Mouse (Mus musculus): ENCODE results near the gene Zc2hc1c.
"Not testable (repeated sequence)": the region's sequence is repeated elsewhere in the genome, so short reads cannot be mapped to it uniquely, and the experiment has no call there.

The Zc2hc1c gene

DNA sequence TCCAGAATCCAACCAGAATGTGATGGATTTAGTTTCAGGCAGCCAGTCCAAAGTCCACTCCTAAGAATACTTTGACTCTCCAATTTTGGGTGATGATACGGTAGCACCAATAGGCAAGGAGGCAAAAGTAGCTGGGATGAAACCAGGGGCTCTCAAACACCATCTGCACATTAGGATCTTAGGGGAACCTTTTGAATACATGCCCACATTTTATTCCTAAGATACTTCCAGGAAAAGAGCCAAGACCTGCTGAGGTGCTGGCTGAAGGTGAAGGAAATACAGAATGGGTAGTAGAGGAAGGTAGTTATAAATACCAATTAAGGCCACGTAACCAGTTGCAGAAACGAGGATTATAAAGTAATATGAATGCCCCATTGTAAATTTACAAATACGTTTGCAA, 6.6 kb upstream of the Zc2hc1c start:
- in situ Hi-C loops (cut with MboI; ENCODE audit: low sequenced_read_pairs): not testable (repeated sequence)

DNA sequence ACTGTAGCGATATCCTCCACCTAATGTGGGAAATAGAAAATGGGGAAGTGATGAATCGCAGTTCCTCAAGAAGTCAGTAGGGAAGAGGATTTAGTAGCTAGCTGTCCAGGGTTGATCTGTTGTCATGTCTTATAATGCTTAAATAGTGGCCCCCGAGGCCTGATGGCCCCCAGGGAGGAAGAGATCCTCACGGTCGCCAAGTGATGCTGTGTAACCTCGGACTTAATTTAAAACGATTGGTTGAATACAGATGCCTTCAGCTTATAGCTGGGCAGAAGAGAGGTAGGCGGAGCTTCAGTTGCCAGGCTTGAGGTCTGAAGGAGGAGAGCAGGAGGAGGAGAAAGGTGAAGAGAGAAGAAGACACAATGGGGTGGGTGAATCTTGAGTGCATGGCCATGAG, 4.1 kb upstream of the Zc2hc1c start:
- in situ Hi-C loops (cut with MboI; ENCODE audit: low sequenced_read_pairs): no loop called here

DNA sequence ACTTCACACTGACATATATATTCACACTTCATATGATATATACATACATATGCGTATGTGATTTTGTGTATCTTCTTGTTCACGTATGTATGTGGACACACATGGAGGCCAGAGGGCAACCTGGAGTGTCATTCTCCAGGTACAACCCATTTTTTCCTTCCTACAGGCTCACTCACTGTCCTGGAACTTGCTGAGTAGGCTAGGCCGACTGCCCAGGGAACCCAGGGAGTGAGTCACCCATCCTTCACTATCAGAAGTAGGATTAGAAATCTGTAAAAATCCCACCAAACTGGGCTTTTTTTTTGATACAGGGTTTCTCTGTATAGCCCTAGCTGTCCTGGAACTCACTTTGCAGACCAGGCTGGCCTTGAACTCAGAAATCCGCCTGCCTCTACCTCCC, 3.4 kb upstream of the Zc2hc1c start:
- in situ Hi-C loops (cut with MboI; ENCODE audit: low sequenced_read_pairs): no loop called here

DNA sequence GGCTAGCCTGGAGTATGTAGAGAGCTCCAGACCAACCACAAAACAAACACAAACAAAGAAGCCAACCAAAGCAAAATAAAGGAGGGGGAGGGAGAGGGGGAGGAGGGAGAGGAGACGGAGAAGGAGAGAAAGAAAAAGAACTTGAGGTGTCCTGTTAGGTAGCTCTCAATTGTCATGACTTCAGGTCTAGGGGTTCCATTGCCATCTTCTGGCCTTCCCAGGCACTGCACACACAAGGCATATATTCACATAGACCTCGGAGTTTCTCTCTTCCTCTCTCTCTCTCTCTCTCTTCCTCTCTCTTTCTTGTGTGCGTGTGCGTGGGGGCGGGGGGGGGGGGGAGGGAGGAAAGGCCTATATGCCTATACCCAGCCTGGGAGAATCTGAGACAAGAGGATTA, 1.4 kb upstream of the Zc2hc1c start:
- in situ Hi-C loops (cut with MboI; ENCODE audit: low sequenced_read_pairs): no loop called here

DNA sequence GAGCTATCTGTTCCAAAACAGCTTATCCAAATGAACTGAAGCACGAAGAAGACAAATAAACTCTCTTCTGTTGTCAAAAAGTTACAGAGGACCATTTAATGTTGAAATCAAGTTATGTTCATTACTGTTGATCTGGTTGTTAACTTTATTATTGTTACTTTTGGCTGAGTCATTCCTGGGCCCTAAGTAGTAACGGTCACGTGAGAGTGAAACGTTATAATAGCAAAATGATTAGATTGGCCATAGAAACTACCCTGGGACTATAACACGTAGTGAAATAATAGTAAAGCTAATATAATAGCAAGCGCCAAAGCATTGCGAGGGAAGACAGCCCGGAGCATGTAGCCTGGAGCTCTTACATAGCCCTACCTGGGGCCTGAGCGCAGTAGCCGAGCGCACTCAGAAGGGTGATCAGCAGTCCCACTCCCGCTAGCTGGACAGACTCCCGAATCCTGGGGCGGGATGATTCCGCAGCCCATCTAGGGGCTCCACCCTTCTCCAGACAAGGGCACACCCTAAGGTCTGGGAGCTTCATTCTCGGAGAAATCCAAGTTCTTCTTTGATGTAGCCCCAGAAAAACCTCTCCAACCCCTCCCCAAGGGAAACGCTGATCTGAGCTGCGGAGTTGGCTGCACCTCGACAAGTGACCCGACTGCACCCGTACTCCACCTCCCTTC, 444 bp upstream of the Zc2hc1c start, which contains the start of gene Acyp1:
TSS of gene Acyp1 (minus strand) at position 630 of the 677 bp plus-strand sequence.
- in situ Hi-C loops (cut with MboI; ENCODE audit: low sequenced_read_pairs): no loop called here

DNA sequence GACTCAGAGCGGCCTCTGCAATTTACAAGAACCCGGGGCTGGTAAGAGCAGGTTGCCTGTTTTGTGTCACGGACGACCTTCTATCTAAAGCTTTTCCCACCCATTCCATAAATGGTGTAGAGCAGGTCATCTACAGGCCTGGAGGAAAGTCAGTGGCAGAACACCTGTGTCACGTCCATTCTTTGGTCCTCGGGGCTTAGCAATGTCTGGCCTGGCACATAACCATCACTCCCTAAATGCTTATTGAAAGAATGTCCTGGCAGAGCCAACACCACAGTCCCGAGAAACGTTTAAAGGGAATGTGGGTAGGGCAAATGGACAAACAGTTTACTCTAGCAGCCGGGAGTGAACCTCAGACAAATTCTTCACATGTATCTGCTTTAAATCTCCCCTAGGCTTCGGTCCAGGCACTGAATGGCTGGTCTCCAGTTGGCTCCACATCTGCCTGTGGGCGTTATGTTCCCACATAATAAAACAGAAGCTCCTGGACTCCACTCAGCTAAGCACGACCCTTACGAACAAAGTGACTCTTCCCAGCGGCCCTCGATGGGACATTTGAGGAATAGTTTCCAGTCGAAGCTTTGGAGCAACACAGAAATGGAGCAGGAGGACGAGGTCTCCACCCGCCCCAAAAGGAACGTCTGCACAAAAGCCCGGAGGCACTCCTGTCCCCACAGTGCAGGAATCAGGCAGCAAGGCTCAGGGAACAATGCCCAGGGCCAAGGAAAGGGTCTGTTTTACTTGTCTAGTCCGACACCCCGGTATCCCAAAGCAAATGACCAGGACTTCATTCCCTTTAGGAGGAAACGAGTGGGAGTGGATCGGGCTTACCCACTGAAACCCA, 988 bp downstream of the Zc2hc1c start:
- in situ Hi-C loops (cut with MboI; ENCODE audit: low sequenced_read_pairs): no loop called here

DNA sequence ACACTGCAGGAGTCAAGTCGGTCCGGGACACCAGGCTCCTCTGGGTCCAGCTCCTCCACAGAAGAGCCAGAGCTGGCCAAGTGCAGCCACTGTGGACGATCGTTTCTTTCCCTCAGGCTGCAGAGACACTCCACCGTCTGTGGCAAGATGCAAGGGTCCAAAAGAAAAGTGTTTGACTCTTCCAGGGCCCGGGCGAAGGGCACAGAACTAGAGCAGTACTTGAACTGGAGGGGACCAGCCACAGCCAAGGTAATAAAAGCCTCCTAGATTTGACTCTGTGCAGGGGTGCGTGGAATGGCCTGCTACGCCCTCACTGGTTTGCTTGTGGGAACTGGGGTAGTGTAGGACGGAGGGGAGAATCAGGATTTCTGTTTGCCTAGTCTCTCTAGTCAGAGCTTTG, 2.2 kb downstream of the Zc2hc1c start:
- in situ Hi-C loops (cut with MboI; ENCODE audit: low sequenced_read_pairs): loop anchor here (10.0 kb wide), 1 partner anchor 136 kb away; the partner anchor contains the start of gene Rps6kl1

DNA sequence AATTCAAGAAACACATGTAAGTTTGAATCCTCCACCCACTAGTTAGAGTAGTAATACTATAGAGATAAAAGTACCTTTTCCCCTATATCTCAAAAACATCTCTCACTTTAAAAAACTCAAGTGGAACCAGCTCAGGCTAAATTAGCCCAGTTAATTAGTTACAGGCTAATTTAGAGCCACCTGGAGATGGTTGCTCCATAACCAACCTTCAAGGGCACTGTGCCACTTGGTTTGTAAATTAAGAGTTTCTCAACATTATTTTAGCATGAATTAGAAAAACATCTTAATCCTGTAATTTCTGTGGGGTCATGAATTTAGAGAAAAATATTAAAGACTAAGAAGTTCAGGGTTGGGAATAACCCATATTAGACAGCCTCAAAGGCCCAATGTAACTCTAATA, 3.1 kb downstream of the Zc2hc1c start:
- in situ Hi-C loops (cut with MboI; ENCODE audit: low sequenced_read_pairs): loop anchor here (10.0 kb wide), 1 partner anchor 137 kb away; the partner anchor contains the start of gene Rps6kl1

DNA sequence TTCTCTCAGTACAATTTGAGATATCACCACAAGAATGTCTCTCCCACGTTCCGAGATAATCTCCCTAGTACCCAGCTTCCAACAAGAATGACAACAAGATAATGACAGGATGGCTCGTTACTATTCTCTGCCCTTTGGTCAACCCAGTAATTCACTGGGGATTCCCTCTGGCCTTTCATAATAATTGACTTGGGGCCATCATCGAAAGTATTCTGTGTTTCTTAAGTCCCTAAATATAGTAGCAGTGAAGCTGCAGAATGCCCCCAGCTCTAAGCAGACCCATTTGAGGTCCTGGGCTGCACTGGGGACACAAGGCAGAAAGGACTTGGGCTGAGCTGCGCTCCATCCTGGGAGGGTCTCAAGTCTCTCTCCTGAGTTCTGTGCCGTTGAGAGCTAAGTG, 3.9 kb downstream of the Zc2hc1c start:
- in situ Hi-C loops (cut with MboI; ENCODE audit: low sequenced_read_pairs): loop anchor here (10.0 kb wide), 1 partner anchor 137 kb away; the partner anchor contains the start of gene Rps6kl1

DNA sequence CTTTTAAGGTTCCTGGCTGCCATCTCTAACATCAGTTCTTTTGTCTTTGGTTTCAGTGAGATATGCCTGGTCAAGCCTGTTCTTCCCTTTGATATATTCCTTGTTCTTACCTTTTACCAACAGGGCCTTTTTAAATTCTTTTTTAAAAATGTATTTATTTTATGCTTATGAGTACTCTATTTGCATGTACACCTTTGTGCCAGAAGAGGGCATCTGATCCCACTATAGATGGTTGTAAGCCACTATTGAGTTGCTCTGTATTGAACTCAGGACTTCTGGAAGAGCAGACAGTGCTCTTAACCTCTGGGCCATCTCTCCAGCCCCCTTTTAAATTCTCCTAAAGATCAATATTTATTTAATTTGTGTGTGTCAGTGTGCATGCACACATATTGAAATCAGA, 4.5 kb downstream of the Zc2hc1c start:
- in situ Hi-C loops (cut with MboI; ENCODE audit: low sequenced_read_pairs): loop anchor here (10.0 kb wide), 1 partner anchor 138 kb away; the partner anchor contains the start of gene Rps6kl1

DNA sequence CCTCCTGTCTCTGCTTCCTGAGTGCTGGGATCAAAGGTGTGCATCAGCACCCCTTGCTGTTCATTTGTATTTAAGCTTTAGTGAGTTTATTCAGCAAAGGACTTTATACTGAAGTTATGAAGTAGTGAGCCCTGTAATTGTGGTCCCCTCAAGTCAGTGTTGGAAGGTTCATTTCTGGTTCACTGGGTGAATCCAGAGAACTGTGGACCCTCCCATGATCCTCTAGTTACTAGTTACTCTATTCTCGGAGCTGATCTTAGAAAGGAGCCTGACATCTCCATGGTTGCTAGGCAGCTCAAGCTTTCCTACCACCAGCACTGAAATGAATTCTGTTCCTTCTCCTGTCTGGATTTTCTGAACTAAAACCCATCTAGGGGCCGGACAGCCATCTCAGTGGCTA, 7.1 kb downstream of the Zc2hc1c start:
- in situ Hi-C loops (cut with MboI; ENCODE audit: low sequenced_read_pairs): loop anchor here (10.0 kb wide), 1 partner anchor 141 kb away; the partner anchor contains the start of gene Rps6kl1

DNA sequence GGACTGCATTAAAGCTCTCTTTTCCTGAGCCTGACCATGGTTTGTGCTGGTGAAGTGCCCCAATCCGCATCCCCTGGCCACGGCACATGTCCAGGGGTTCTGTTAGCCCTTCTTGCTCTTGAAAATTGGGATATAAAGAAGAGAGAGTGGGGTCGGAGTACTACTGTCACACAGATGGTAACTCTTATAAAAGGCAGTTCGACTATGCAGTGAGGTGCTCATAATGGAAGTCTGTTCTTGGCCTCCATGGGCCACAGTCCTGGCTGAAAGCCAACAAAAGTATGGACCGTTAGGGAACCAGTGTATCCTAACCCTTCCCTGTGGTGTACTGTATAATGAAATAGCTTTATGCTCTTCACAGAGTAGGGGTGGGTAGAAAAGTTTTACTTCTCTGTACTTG, 8.5 kb downstream of the Zc2hc1c start:
- in situ Hi-C loops (cut with MboI; ENCODE audit: low sequenced_read_pairs): loop anchor here (10.0 kb wide), 1 partner anchor 142 kb away; the partner anchor contains the start of gene Rps6kl1

DNA sequence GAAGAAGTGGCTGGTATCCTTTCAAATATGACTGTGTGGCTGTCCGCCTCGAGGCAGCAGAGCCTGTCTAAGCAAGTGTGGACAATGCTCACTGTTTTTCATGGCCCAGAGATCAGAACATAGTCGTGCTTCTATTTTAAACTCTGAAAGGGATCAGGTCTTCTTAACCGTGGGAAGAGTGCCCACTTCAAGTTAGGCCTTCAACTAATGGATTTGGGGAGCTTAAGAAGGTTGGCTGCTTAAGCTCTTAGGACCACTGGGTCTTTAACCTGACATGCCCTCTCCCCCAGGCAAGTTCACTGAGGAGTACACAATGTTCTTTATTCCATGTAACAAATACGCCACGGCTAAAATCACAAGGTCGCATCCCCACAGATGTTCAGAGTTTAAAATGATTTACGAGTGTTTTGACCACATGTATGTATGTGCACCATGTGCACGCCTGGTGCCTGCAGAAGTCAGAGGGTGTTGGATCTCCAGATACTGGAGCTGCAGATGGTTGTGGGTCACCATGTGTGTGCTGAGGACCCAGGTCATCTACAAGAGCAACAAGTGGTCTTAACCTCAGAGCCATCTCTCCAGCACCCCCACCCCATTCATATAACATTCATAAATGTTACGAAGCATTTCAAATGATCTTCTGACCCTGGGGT, 9.1 kb downstream of the Zc2hc1c start:
- in situ Hi-C loops (cut with MboI; ENCODE audit: low sequenced_read_pairs): loop anchor here (10.0 kb wide), 1 partner anchor 143 kb away; the partner anchor contains the start of gene Rps6kl1

DNA sequence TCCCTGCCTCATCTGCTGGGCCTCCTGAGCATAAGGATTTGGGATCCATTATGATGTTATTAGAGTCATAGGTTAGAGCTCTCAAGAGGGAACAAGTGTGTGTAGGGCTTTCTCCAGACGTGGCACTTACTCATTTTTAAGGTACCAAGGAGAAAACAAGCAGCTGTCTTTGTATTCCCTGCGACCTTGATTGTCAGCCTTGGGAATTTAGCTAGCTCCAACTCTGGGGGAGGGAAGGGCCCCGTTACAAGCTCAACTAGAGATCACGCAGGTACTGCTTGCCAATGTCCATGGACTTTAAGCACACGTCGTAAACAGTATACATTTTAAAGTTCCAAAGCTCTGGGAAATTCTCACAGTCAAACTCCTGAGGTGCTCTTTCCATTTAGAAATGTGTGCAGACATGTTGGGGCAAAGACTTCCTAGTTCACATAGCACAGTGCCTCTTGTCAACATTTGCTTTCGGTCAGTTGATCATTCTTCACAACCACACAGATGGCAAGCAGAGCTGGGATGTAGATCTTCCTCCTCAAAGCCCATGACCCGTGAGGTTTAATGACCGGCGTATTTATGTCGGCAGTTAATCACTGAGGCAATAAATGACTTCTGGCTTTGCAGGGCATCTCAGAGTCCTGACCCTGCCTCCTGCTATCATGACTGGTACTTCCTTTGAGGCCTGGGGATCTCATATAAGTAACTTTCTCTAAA, 9.9 kb downstream of the Zc2hc1c start:
- in situ Hi-C loops (cut with MboI; ENCODE audit: low sequenced_read_pairs): loop anchor here (10.0 kb wide), 1 partner anchor 143 kb away; the partner anchor contains the start of gene Rps6kl1

DNA sequence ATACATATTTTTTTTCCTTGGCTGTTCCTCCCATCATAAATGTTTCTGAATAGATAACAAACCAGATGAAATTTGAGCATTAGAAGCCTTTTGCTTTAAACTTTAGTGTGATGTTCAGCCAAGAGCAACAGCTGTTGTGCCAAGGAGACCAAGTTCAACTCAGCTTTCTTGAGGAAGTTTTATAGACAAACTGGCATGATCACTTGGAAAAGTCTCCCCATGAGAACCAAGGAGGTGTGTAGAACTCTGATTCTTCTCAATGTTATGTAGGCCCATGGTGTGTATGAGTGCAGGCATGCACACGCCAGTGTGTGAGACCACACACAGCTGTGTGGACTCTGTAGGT, 10.4 kb downstream of the Zc2hc1c start:
- in situ Hi-C loops (cut with MboI; ENCODE audit: low sequenced_read_pairs): loop anchor here (10.0 kb wide), 1 partner anchor 144 kb away; the partner anchor contains the start of gene Rps6kl1

DNA sequence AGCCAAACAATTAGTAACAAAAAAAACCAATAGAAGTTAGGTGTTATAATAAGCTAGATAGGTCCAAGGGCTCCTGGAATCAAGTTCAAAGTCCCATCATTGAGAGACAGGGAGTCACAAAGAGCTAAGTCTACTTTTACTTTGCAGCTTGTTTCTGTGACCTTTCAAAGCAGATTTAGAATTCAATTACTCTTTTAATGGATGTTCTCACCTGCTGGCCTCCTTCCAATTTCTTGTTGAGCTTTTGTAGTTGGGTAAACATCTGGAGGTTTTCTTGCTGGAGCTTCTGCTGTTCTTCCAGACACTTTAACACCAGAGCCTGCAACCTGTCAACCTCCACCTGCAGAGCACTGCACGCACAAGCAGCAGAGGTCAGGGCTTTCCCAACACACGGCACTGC, 14.9 kb downstream of the Zc2hc1c start:
- in situ Hi-C loops (cut with MboI; ENCODE audit: low sequenced_read_pairs): no loop called here

DNA sequence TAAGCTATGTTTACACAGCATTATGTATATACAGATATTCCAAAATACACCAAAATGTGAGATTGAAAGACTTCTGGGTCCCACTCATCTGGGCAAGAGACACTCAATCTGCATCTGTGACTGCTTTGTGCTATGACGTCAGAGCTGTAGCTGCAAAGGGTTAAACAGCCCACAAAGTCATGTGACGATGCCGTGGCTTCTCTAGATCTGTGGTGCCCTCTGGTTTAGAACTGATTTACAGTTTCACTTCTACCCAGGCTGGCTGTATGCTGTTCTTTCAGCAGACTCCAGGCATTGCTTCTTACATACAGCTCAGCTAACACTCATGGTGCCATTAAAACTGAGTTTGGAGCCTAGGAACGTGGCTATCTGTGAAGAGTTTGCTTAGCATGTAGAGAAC, 16.3 kb downstream of the Zc2hc1c start:
- in situ Hi-C loops (cut with MboI; ENCODE audit: low sequenced_read_pairs): no loop called here

DNA sequence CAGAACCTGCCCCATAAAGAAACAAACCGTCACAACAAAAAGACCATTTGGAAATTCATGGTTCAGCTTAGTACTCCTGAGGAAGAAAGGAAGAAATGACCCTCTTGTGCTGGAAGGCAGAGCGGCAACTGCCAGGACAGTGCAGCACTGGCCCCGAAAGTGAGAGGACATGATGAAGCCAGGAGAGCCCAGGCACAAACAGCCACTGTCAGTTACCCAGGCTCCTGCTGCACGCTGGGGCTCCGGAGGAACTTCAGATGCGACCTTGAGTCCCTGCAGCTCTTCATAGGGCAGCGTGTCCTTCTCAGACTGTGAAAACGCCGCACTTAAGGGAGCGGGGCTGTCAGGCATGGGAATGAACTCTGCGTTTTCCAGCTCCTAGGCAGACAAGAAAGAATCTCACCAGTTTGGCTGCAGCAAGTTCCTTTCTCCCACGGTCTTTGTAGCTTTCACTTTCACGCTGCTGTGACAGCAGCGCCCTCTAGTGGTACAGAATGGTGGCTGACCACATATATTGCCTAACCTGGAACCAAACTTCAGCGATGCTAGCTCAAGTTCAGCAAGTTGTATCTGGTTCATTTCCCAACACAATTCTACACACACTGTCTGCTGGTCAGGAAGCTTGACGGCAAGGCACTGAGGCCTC, 17.0 kb downstream of the Zc2hc1c start:
- in situ Hi-C loops (cut with MboI; ENCODE audit: low sequenced_read_pairs): no loop called here

DNA sequence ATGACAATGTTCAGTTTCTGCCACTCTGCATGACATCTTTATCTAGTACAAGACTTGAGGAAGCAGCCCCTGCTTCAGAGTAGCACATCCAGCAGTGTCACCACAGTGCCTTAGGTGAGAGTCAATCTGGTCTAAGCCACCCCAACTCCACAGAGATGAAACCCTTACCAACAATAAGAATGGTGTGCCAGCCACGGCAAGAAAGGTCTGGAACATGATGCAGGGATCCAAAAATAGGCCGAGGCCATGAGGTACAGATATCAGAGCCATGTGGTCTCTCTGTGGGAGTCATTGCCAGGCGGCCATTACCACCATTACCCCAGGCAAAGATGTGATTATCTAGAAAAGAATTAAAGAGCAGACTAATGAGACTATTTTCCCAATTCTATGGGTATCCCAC, 20.3 kb downstream of the Zc2hc1c start:
- in situ Hi-C loops (cut with MboI; ENCODE audit: low sequenced_read_pairs): no loop called here

DNA sequence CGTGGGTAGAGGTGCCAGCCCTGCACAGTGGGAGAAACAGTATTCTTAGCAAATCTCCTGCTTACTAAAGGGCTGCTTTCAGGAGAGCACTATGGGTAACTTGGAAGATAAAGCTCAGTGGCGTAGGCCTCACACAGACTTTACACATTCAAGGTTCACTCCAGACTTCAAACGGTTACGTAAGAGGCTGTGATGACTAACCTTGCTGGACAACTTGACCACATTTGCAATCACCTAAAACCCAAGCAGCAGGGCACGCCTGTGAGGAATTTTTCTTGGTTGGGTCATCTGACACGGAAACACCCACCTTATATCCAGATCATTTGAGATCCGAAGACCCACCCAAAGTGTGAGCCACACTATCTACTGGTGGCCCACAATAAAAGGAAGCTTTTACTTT, 41.8 kb downstream of the Zc2hc1c start:
- in situ Hi-C loops (cut with MboI; ENCODE audit: low sequenced_read_pairs): loop anchor here (25.0 kb wide), 1 partner anchor 332 kb away; no protein-coding TSS in a partner anchor
